Mouse (Mus musculus) heart, postnatal 10 days (tissue): Measurements from ENCODE around the gene Kctd13. TPM values are rescaled to one million over a fixed set of nuclear protein-coding genes. Genes with fewer than 3 reads are reported as not detected.
A peak's percentile ranks its signal among the peaks of the same experiment; 100 is the strongest.

Experiments used
- DNase-seq, 2 experiments: peaks; one replicate each; pipeline ENCODE4 v3.0.0; 2021
- intact Hi-C: fragments of 180-260 bp; cut with DNase I; formaldehyde crosslinking; loops from one replicate; pipeline ENCODE4 v1.15.1; 2025
- total RNA-seq, 2 experiments: library from RNA; stranded (reverse); gene quantifications; 2 replicates each; pipeline ENCODE4 v1.2.3; 2021

Kctd13 gene
- total RNA-seq, 2 experiments from 2014 or later: 7.7 to 9.7 TPM

DNA sequence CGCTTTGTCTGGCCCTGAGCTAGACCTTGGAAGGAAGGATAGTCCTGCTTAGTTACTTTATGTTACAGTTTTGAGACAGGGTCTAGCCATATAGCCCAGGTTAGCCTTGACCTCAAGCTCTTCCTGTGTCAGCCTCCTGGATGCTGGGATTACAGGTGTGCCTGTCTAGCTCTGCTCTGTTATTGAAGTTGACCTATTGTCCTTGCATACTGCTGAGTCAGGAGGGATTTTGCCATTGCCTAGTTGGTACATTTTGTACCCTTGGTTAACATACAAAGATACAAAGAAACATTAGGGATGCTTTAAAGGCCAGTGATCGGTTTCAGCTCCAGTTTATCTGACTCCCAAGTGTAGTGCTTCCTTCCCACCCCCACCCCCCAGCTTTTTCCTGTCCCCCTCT, 4.0 kb downstream of the Kctd13 start:
- no peak for DNase-seq
- intact Hi-C loops: no loop called here

GRCm38 (mm10) chr7:126941171-126941570, 12.5 kb downstream of the Kctd13 start:
- intact Hi-C loops: no loop called here
- DNase-seq: no peak

DNA sequence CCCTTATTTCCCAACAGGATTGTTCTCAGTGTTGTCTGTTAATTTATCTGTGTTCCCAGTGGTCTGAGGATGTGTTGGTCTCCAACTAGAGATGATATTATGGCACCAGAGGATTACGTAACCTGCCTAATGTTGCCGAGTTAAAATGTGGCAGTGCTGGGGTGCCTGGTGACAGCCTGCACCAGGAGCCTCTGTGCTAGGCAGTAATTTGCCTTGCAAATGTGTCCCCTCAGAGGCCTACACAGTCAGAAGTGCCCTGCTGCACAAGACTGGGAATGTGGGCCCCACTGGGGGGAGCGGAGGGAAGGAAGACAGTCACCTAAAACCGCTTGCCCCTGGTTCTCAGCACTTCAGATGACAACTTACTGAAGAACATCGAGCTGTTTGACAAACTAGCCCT, 13.1 kb downstream of the Kctd13 start:
- no peak for DNase-seq
- intact Hi-C loops: no loop called here

- peak; percentile 36 to 68 for DNase-seq
- intact Hi-C loops: loop anchor here (1.0 to 5.0 kb wide), 3 partner anchors 124 to 164 kb away; no protein-coding TSS in a partner anchor
These were observed 17.9 kb downstream of the Kctd13 start for GRCm38 (mm10) chr7:126946530-126946929.

DNA sequence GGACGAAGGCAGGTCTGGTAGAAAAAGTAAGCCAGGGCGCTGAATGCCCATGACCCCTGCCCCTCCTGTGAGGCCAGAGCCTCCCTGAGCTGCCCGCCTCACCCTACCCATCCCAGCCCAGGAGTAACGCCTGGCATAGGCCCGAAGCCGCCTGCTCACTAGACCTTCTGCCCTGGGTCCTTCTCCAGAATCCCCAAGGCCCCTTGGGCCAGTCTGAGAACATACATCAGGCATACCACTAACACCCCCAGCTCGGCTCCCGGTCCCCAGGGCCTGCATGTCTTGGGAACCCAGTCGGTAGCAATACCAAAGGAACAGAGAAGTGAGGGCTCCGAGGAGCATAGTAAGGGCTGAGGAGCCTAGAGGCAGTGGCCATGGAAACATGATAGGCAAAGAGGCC, 19.9 kb downstream of the Kctd13 start:
- no peak for DNase-seq
- intact Hi-C loops: loop anchor here (1.0 to 5.0 kb wide), 2 partner anchors 66 to 126 kb away; partner anchors contain the start of gene Mvp

DNA sequence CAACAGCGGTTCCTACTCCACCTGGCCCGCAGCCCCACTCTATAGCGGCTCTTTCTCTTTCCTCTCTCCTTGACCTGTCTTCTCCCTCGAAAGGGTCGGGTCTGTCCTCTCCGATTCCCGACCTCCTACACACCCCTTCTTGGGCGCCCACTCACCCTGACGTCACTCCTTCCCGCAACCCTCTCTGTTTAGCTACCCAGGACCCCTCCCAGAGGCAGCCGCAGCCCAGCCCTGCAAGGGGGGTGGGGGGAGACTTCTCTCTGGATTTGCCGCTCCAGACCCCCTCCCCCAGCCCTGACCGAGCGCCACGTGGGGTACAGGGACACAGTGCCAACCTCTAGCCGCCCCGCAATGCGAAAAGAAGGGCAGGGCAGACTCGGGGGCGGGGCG, 20.7 kb downstream of the Kctd13 start, which contains the start of gene Asphd1:
TSS of gene Asphd1 (minus strand) at position 180 of the 390 bp plus-strand sequence.
- intact Hi-C loops: loop anchor here (1.0 to 5.0 kb wide), 2 partner anchors 65 to 127 kb away; partner anchors contain the start of gene Mvp
- no peak for DNase-seq

DNA sequence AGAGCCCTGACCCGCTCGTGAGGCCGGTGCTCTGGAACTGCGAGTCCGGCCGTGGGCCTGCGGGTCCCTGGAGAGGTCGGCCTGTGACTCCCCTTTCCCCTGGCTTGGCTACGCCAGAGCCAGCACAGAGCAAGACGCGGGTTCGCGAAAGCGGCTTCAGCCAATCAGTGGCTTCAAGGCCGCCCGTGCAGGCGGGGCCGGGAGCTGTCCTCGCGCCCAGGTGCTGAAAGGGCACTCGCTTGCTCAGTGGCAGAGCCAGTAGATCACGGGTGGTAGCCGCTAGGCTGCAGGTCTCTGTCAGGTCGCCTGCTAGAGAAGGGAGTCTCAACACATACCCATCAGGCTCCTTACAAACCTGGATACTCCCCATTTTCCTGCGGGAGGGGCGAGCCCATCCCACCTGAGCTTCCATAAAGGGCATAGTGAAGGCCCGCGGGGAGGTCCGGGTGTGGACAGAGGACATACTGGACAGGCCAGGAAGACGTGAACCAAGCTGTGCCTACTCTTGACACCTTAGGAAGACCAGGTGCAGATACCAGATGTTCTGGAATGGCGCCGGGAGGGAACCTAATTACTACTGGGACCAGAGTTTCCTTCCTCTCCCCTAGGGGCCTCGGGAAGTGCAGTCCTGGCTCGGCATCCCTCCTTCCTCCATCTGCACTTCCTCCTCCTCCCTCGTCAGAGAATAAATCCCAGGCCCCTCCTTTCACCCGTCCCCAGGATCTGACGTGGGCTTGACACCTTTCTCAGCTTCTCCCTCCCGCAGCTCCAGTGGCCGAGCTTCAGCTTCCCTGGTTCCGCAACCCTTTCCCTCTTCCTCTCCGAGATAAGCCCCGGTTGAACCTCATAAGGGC, 21.3 kb downstream of the Kctd13 start, which contains the start of gene Sez6l2:
TSS of gene Sez6l2 (plus strand) at position 771 of the 854 bp plus-strand sequence.
- intact Hi-C loops: loop anchor here (1.0 to 5.0 kb wide), 3 partner anchors 25 to 128 kb away; partner anchors contain the start of genes Cdipt and Mvp
- peak; percentile 94 to 95 for DNase-seq

DNA sequence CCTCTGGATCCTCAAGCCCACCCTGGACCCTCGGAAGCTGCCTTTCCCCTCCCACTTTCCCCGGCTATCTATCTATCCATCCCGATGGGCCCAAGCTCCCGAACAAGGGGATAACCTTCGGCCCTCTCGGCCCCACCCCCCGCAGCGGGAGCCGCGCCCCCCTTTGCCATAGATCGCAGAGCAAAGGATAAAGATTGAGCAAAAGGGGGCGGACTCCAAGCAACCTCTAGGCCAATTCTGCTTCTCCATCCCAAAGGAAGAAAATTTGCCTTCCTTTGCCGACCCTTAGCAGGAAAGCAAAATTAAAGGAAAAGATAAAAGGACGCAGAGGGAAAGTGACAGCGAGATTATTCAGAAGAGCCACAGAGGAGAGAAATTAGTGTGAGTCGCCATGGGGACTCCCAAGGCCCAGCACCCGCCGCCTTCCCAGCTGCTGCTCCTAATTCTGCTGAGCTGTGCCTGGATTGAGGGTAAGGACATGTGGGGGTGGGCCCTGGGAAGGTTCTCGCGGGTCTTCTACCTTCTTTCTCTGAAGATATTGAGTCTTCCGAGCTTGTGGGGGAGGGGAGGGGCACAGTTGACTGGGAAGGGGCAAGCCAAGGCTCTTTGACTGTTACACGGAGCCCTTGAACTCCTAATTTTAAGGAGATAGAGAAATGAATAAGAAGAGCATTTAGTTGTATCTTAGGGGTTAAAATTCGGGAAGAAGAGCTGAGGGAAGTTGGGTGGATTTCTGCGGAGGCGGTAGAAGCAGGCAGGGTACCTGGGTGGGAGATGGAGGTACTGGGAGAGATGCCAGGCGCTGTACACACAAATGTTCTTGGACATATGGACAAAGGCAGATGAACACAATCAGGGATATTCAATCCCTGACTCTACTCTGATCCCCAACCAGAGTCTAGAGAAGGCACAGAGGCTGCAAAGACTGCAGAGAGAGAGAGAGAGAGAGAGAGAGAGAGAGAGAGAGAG, 22.3 kb downstream of the Kctd13 start:
- intact Hi-C loops: loop anchor here (2.0 kb wide), 1 partner anchor 24 kb away; the partner anchor contains the start of gene Cdipt
- no peak for DNase-seq

GRCm38 (mm10) chr7:126951741-126952140, 23.1 kb downstream of the Kctd13 start:
- intact Hi-C loops: loop anchor here (2.0 kb wide), 1 partner anchor 23 kb away; the partner anchor contains the start of gene Cdipt
- no peak for DNase-seq

DNA sequence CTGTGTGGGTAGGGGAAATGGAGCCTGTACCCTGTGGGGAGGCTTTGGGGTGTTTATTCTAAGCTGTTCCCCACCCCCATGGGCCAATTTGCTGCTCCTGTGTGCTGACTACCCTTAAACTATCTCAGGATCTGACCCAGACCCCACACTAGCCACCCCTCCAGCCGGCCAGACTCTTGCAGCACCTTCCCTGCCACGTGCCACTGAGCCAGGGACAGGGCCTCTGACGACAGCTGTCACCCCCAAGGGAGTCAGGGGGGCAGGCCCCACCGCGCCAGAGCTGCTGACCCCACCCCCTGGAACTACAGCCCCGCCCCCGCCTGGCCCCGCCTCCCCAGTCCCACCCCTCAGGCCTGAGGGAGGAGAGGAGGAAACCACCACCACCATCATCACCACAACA, 24.0 kb downstream of the Kctd13 start:
- intact Hi-C loops: no loop called here

GRCm38 (mm10) chr7:126955125-126955524, 26.4 kb downstream of the Kctd13 start:
- no peak for DNase-seq
- intact Hi-C loops: no loop called here

More for the DNA sequence above, 24.0 kb downstream of the Kctd13 start:
- no peak for DNase-seq

- no peak for DNase-seq
- intact Hi-C loops: no loop called here
These were observed 31.1 kb downstream of the Kctd13 start for GRCm38 (mm10) chr7:126959780-126960179.

- intact Hi-C loops: no loop called here
- DNase-seq: no peak
These were observed 32.4 kb downstream of the Kctd13 start for GRCm38 (mm10) chr7:126961095-126961494.

- intact Hi-C loops: loop anchor here (2.0 kb wide), 1 partner anchor 129 kb away; no protein-coding TSS in a partner anchor
- DNase-seq: no peak
These were observed 33.3 kb downstream of the Kctd13 start for GRCm38 (mm10) chr7:126961965-126962364.

GRCm38 (mm10) chr7:126963548-126964286, 35.0 kb downstream of the Kctd13 start:
- intact Hi-C loops: loop anchor here (1.0 to 2.0 kb wide), 2 partner anchors 131 to 141 kb away; no protein-coding TSS in a partner anchor
- DNase-seq: peak; percentile 53

DNA sequence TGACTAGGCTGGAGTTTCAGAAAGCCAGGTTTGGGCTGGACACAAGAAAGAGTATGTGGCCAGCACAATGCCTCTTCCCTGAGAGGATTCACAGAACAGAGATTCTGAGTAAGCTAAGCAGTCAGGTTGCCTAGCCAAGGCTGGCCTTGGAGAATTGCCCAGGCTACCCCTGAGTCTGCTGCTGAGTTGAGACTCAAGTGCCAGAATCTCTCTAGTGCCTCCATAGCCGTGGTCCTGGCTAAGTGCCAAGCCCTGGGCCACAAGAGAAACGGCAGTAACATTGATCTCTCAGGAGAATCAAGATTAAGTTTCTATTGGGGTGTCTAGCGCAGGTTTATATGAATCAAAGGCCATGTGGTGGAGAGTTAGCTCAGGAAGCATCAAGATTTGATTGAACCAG, 36.9 kb downstream of the Kctd13 start:
- DNase-seq: no peak
- intact Hi-C loops: no loop called here

GRCm38 (mm10) chr7:126967361-126967760, 38.7 kb downstream of the Kctd13 start:
- no peak for DNase-seq
- intact Hi-C loops: no loop called here

DNA sequence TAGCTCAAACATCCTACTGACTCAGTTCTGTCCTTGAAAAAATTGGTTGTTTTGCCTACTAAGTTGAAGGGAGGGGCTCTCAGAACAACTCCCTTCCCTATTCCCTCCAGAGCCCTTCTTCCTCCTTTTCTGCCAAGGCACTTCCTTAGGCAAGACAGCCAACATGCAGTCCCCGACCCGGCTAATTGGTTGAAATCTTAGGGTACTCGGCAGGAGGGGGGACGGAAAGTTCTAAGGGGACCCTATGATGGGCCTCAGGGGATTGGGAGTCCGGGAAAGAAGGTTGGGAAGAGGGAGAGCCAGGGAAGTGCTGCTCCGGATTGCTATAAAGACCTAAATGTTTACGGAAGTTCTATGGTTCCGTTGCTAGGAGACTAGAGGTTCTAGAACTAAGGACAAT, 46.8 kb downstream of the Kctd13 start:
- intact Hi-C loops: loop anchor here (2.0 kb wide), 2 partner anchors 25 to 41 kb away; partner anchors contain the start of genes Pagr1a, Pagr1b and Sez6l2
- DNase-seq: no peak

GRCm38 (mm10) chr7:126975893-126975949, 47.0 kb downstream of the Kctd13 start, which contains the start of gene Cdipt:
Gene Cdipt (plus strand): TSS chr7:126975914.
- DNase-seq: no peak
- intact Hi-C loops: loop anchor here (2.0 kb wide), 2 partner anchors 25 to 41 kb away; partner anchors contain the start of genes Pagr1a, Pagr1b and Sez6l2
